Mouse (Mus musculus) embryonic fibroblast, embryonic 13.5 days (primary cell): ENCODE measurements around the gene Dll3. TPM values are rescaled to one million over a fixed set of nuclear protein-coding genes. Genes with fewer than 3 reads are reported as not detected.

Experiments
- H3K27ac ChIP-seq: 2 replicates; pipeline ENCODE4 v1.5.1; 2012; ENCODE audit warnings: low read length, control low read depth, inconsistent platforms; ENCODE audit not compliant: insufficient read depth
- H3K4me1 ChIP-seq: 2 replicates; pipeline ENCODE4 v1.6.1; 2011; ENCODE audit warnings: low read length; ENCODE audit not compliant: control insufficient read depth, insufficient read depth
- H3K4me3 ChIP-seq: 2 replicates; pipeline ENCODE4 v1.5.1; 2011; ENCODE audit warnings: mild to moderate bottlenecking, control low read depth, low read length; ENCODE audit not compliant: insufficient read depth
- CTCF ChIP-seq: IDR thresholded peaks from 2 replicates; pipeline ENCODE4 v1.5.1; 2011; ENCODE audit warnings: mild to moderate bottlenecking, control low read depth, low read length, moderate library complexity, borderline replicate concordance; ENCODE audit not compliant: insufficient read depth
- POLR2A ChIP-seq: IDR thresholded peaks from 2 replicates; pipeline ENCODE4 v1.6.1; 2011; ENCODE audit warnings: low read depth, mild to moderate bottlenecking, control low read depth, low read length, moderate library complexity
- polyA plus RNA-seq: library from polyadenylated mRNA; stranded (reverse); fragments of >200 nt; gene quantifications from 2 replicates; pipeline ENCODE4 v1.2.4, GENCODE M21; 2011; ENCODE audit warnings: low read depth; ENCODE audit not compliant: missing spikeins, insufficient read length

The Dll3 gene
- polyA plus RNA-seq, 1 experiment, result not detected

GRCm38 (mm10) chr7:28278279-28278652, 23.8 kb downstream of the Dll3 start:
- TF ChIP-seq CTCF (no peak), POLR2A (0 out of 2 replicates have a peak, but pooled peaks have one; percentile 2)
- peak overlapping the region; percentile 53 for H3K4me3 ChIP-seq
- H3K4me1 ChIP-seq, result no peaks in the 10 kb centered on the region
- no peak overlapping the region for H3K27ac ChIP-seq

- peak within 1 kb of the TSS; percentile 53 for H3K4me3 ChIP-seq
- no peaks in the 10 kb centered on the region for H3K4me1 ChIP-seq
- TF ChIP-seq POLR2A, result peak; percentile 79
- peak; percentile 77 for TF ChIP-seq CTCF
- H3K27ac ChIP-seq, result no peak within 1 kb of the TSS
Measured at GRCm38 (mm10) chr7:28277615-28278278, 24.3 kb downstream of the Dll3 start, which contains the start of gene Eid2b. Gene Eid2b, plus strand, starts transcription at chr7:28277739.

DNA sequence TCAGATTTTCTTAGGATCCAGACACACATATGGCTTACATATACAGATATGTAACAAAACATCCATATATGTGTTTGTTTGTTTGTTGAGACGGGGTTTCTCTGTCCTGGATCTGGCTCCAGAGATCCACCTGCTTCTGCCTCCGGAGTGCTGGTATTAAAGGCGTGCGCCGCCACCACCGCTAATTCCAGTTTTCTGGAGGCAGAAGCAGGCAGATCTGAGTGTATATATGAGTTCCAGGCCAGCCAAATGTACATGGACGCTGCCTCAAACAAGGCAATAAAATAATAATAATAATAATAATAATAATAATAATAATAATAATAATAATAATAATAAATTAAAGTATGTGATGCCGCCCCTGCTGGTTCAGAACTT, 24.8 kb downstream of the Dll3 start:
- Histone ChIP-seq H3K4me1 (no peaks in the 10 kb centered on the region), H3K27ac (no peak overlapping the region), H3K4me3 (no peak overlapping the region)
- no peak for TF ChIP-seq POLR2A
- TF ChIP-seq CTCF, result no peak

- Histone ChIP-seq H3K4me3 (no peak overlapping the region), H3K4me1 (peaks cover 2% of the 10 kb centered on the region; the same call in 1 of the 2 replicates), H3K27ac (no peak overlapping the region)
- TF ChIP-seq POLR2A (no peak), CTCF (no peak)
Measured at GRCm38 (mm10) chr7:28271761-28272160, 30.3 kb downstream of the Dll3 start.

DNA sequence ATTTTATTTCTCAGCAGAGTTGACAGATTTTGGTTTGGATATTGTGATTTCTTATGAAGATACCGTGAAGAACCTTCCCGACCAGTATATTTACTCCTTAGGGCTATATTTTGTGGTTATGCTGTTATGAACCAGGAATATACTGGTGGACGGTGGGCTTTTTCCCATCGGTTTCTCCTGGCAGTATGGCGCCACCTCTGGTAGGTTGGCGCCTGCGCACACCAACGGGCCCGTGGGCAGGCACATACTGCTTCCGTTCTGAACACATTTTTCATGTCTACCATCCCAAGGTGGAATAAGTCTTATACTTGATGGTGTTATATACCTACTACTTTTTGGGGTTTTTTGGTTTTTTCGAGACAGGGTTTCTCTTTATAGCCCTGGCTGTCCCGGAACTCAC, 32.7 kb downstream of the Dll3 start:
- H3K4me1 ChIP-seq, result peaks cover 2% of the 10 kb centered on the region; the same call in 1 of the 2 replicates
- no peak overlapping the region for H3K27ac ChIP-seq
- no peak overlapping the region for H3K4me3 ChIP-seq
- TF ChIP-seq CTCF (0 out of 2 replicates have a peak, but pooled peaks have one; percentile 11), POLR2A (no peak)

GRCm38 (mm10) chr7:28268576-28268975, 33.5 kb downstream of the Dll3 start:
- Histone ChIP-seq H3K27ac (peak overlapping the region; percentile 2; the same call in 1 of the 2 replicates), H3K4me3 (peak overlapping the region; percentile 70), H3K4me1 (peaks cover 2% of the 10 kb centered on the region; the same call in 1 of the 2 replicates)
- no peak for TF ChIP-seq CTCF
- 0 out of 2 replicates have a peak, but pooled peaks have one; percentile 15 for TF ChIP-seq POLR2A

DNA sequence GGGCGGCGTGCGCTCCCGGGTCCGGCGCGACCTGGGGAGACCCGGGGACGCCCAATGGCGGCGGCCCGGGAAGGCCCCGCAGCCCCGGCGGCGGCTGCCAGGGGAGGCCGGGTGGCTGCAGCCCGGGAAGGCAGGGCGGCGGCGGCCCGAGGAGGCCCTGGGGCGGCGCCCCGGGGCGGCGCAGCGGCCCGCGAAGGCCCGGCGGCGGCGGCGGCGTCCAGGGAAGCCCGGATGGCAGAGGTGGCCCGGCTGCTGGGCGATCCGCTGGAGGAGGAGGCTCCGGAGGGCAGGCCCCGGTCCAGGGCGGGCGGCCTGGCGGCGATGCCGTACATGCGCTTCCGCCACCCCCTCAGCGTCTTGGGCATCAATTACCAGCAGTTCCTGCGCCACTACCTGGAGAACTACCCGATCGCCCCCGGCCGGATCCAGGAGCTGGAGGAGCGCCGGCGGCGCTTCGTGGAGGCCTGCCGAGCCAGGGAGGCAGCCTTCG, 34.0 kb downstream of the Dll3 start:
- TF ChIP-seq POLR2A (no peak), CTCF (no peak)
- peaks cover 2% of the 10 kb centered on the region; the same call in 1 of the 2 replicates for H3K4me1 ChIP-seq
- H3K27ac ChIP-seq, result peak overlapping the region; percentile 2; the same call in 1 of the 2 replicates
- peak overlapping the region; percentile 70 for H3K4me3 ChIP-seq

- H3K4me3 ChIP-seq, result peak within 1 kb of the TSS; percentile 70
- TF ChIP-seq CTCF, result no peak
- TF ChIP-seq POLR2A, result peak; percentile 92
- peaks cover 2% of the 10 kb centered on the region; the same call in 1 of the 2 replicates for H3K4me1 ChIP-seq
- peak within 1 kb of the TSS; percentile 2; the same call in 1 of the 2 replicates for H3K27ac ChIP-seq
Measured at GRCm38 (mm10) chr7:28267129-28268041, 34.7 kb downstream of the Dll3 start, which contains the start of gene Eid2. Gene Eid2, plus strand, starts transcription at chr7:28267881.

- H3K4me3 ChIP-seq, result no peak overlapping the region
- peaks cover 2% of the 10 kb centered on the region; the same call in 1 of the 2 replicates for H3K4me1 ChIP-seq
- no peak overlapping the region for H3K27ac ChIP-seq
- TF ChIP-seq POLR2A (no peak), CTCF (no peak)
Measured at GRCm38 (mm10) chr7:28265391-28265790, 36.6 kb downstream of the Dll3 start.
